Mouse (Mus musculus): ENCODE data around the gene Stk38.
A peak's percentile ranks its signal among the peaks of the same experiment; 100 is the strongest.

The Stk38 gene

GRCm38 (mm10) chr17:28961596-28961995, 46.2 kb downstream of the Stk38 start:
- no peak for DNase-seq (ENCODE audit: low read depth in 1 of 2, low spot score in 2 of 2)

GRCm38 (mm10) chr17:28960597-28960996, 47.2 kb downstream of the Stk38 start:
- no peak for DNase-seq (ENCODE audit: low read depth in 1 of 2, low spot score in 2 of 2)

DNA sequence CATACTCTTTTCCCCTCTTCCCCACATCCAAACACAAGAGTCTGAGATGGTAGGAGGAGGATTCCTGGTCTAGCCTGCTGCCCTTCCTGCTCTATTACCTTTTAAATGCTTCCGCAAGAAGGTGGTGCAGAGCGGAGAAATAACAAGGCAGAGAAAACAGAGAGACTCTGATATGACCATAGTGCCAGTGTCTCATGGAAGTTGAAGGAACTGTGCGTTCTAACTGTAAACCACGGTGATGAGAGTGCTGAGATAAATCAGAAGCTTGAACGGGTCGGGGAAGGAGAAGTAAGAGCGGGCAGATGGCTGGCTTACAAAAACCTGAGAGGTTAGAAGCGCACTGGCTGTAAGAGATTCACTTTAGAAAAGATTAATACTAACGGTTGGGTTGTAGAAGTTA, 53.4 kb downstream of the Stk38 start:
- DNase-seq (ENCODE audit: low read depth in 1 of 2, low spot score in 2 of 2): no peak

- no peak for DNase-seq (ENCODE audit: low read depth in 1 of 2, low spot score in 2 of 2)
Measured at GRCm38 (mm10) chr17:28953251-28953650, 54.5 kb downstream of the Stk38 start.

DNA sequence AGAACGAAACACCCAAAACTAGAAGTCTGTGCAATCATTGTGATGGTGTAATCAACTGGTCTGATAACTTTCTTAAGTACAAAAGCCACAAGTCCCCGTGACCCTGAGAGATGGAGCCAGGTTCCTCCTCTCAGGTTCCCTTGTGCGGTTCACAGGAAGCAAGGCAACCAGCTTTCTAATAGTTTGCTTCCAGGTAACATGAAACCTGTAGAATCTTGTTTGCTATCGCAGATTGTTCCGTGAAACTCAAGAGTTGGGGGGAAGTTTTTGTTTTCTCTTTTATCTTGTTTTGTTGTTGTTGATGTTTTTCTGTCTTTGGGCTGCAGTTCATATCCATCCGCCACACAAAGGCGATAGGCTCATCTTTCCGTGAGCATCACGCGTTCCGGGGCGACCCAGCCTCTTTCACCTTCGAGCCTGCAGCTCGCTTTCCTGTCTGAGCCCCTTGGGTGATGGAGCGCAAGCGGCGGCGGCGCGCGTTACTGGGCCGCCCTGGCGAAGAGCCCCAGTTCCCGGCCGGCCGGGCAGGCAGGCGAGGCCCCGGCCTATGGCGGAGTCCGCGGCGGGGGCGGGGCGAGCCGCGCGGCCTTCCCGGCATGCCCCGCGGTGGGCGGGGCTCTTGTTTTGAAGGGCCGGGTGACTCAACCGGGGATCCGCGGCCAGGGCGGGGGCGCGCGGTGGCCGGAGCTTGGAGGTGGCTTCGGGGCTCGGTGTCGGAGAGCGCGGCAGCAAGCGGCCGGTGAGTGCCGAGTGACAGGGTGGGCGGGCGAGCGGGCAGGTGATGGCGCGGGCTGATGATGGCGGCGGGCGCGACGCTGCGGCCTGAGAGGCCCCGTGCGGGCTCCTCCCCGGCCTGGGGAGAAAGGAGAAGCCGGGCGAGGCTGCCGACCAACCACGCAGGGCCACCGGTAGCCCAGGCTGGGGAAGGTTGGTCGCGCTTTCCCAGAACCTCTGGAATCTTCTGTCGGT, 55.7 kb downstream of the Stk38 start, which contains the start of gene Kctd20:
Gene Kctd20, plus strand, starts transcription at position 120 of the 969 bp plus-strand sequence.
- DNase-seq (ENCODE audit: low read depth in 1 of 2, low spot score in 2 of 2): peak; percentile 72 to 86

- DNase-seq (ENCODE audit: low read depth in 1 of 2, low spot score in 2 of 2): no peak
Measured at GRCm38 (mm10) chr17:28950751-28951150, 57.0 kb downstream of the Stk38 start.

DNA sequence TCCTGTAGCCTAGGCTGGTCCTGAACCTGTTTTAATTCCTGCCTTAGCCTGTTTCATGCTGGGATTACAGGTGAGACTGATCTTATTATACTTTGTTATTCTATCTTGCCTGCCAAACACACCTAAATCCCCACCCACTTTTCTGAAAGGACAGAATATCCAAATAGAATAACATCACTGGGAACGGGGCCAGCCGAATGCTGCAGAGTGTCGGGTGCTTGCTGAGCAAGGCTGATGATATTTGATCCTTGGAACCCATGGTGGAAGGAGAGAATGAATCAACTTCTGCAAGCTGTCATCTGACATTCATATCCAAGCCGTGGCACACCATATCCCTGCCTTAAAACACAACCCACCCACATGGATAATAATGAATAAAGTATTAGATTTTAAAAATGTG, 59.1 kb downstream of the Stk38 start:
- no peak for DNase-seq (ENCODE audit: low read depth in 1 of 2, low spot score in 2 of 2)

GRCm38 (mm10) chr17:28947011-28947939, 60.5 kb downstream of the Stk38 start:
- no peak for DNase-seq (ENCODE audit: low read depth in 1 of 2, low spot score in 2 of 2)

DNA sequence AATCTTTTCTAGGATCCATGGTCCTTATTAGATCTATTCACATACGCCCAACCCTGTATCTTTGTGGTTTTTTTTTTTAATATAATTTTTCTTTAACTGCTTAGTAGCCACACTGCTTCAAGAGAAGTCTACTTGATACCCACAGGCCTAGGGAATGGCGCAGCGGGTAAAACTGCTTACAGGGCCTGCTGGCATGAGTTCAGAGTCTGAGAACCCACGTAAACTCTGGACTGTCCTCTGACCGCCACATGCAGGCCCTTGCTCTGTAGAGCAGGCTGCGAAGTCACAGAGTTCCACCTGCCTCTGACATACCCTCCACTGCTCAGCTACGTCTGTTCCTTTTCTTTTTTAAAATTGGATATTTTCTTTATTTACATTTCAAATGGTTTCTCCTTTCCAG, 63.3 kb downstream of the Stk38 start:
- DNase-seq (ENCODE audit: low read depth in 1 of 2, low spot score in 2 of 2): no peak

DNA sequence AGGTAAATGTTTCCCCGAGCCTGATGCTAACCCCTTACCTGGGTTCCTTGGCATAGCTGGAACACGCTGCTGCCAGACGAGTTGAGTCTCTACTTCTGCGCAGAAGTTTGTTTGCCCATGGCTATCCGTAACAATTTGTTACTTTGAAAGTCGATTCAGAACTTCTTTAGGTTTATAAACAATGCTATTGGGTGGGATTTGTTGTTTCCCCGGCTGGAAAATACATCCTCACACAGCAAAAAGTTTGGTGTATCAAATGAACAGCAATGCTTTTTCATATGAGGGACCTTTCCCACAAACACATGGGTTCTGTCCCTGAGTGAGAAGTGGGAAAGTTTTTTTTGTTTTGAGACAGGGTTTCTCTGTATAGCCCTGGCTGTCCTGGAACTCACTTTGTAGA, 64.1 kb downstream of the Stk38 start, which contains the start of gene Pxt1:
Gene Pxt1, minus strand, starts transcription at position 101 of the 400 bp plus-strand sequence.
- DNase-seq (ENCODE audit: low read depth in 1 of 2, low spot score in 2 of 2): no peak

- no peak for DNase-seq (ENCODE audit: low read depth in 1 of 2, low spot score in 2 of 2)
Measured at GRCm38 (mm10) chr17:28942101-28942500, 65.7 kb downstream of the Stk38 start.

DNA sequence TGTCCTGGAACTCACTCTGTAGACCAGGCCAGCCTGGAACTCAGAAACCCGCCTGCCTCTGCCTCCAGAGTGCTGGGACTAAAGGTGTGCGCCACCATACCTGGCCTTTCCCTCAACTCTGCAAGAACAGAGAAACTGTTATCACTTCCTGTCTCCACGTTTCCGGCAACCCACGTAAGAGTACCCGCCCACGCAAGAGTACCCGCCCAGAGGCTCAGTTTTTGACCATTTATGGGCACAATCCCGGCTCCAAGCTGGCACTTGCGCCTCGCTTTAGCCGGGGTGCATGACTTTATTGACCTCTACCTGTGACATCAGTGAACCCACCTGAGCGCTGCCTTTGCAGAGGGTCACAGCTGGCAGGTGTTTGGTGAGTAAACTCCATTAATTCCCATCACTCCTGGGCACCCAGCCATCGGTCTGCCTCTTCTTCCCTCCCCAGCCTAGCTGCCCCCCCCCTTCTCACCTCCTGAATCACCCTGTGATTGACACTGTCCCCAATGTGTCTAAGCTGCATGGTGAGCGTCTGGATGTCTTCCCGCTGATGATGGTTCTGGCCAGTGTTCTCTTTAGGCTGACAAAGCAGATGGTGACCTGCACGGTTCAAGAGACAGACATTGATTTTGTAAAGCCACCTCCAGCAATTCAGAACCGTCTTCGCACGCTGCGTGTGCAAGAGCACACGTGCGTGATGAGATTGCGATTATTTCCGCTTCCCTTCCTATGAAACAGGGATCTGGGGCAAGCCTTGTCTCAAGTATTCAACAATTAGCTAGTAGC, 66.8 kb downstream of the Stk38 start:
- no peak for DNase-seq (ENCODE audit: low read depth in 1 of 2, low spot score in 2 of 2)

GRCm38 (mm10) chr17:28936622-28937345, 71.0 kb downstream of the Stk38 start:
- peak in 1 of 2 experiments; percentile 61 for DNase-seq (ENCODE audit: low read depth in 1 of 2, low spot score in 2 of 2)

GRCm38 (mm10) chr17:28936133-28936532, 71.7 kb downstream of the Stk38 start:
- no peak for DNase-seq (ENCODE audit: low read depth in 1 of 2, low spot score in 2 of 2)

- DNase-seq (ENCODE audit: low read depth in 1 of 2, low spot score in 2 of 2): no peak
Measured at GRCm38 (mm10) chr17:28934120-28934916, 73.5 kb downstream of the Stk38 start.

- DNase-seq (ENCODE audit: low read depth in 1 of 2, low spot score in 2 of 2): no peak
Measured at GRCm38 (mm10) chr17:28932274-28932673, 75.5 kb downstream of the Stk38 start.

GRCm38 (mm10) chr17:28931436-28932211, 76.2 kb downstream of the Stk38 start:
- no peak for DNase-seq (ENCODE audit: low read depth in 1 of 2, low spot score in 2 of 2)

DNA sequence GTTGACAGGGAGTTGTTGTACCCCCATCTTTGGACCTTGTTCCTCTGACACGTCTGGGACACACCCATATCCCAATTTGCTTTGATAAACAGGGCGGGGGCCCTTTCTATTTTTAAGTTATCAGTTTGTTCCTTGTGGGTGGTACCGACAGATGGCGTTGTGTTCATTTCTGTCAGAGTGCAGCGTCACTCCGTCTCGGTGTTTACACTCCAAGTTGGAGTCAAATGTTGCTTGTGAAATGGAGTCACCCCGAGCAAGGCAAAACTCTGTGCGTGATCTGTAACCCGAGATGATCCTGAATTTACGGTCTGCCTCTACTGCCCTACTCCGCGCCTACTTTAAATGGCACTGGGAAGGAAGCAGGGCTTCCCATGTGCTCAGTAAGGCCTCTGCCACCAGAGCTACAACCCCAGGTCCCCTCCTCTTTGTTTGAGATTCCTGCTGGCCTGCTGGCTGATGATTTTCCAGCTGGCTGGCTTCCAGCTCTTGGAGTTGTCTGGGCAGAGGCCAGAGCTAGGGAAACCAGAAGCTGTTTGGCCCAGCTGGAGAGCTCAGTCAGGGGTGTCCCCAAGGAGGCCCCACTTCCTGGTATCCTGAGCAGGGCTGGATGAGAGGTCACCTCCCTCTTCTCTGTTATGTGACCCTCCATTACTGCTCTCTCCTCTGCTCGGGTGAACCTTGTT, 77.3 kb downstream of the Stk38 start:
- no peak for DNase-seq (ENCODE audit: low read depth in 1 of 2, low spot score in 2 of 2)

Measured in monocyte, adult 2 months (primary cell).